Mouse (Mus musculus) lung, postnatal 0 days (tissue): Measurements from ENCODE around the gene Olfr156.

Experiments
- CTCF ChIP-seq: IDR thresholded peaks from 2 replicates; pipeline ENCODE4 v1.5.1; 2016; ENCODE audit warnings: antibody characterized with exemption, mild to moderate bottlenecking
- EP300 ChIP-seq: IDR thresholded peaks from 2 replicates; pipeline ENCODE4 v1.6.1; 2016; ENCODE audit warnings: antibody characterized with exemption, mild to moderate bottlenecking, control low read depth

GRCm38 (mm10) chr4:43770909-43771308, 52.8 kb downstream of the Olfr156 start, which contains the start of gene Olfr159:
- no peak for TF ChIP-seq CTCF
- TF ChIP-seq EP300, result no peak
